Mouse (Mus musculus) v-Abl transformed pro-B cells (cell line): Measurements from ENCODE around the gene Wdfy2.

ENCODE experiments used
- in situ Hi-C, 2 experiments: fragments of 400-800 bp; cut with MboI; formaldehyde crosslinking; loops; one replicate each; pipeline ENCODE4 v1.15.1; 2025; ENCODE audit not compliant: unreplicated experiment in 2 of 2

The Wdfy2 gene

DNA sequence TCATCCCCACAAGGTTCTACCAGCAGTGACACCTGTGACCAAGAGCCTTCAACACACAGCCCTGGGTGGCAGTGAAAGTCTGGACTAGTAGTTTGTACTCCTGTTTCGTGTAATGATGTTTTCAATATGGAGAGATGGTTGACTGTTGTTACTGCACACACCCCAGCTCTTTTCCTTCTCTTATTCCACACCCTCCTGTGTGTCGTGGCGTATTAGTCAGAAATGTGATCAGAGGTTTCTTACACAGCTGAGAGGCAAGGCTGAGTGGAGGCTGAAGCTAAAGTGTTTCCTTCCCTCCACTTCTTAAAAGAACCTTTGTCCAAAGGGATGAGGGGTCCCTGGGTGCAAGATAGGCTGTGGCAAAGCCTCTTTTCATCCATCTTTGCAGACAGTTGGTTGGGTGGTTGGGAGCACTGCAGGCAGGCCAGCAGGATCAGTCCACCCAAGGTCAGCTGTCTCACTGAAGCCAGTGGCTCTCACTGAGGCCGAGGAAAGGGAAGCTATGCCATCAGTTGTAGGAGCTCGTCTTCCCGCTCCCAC lies 77.7 kb downstream of the Wdfy2 start:
- in situ Hi-C loops: no loop called here

DNA sequence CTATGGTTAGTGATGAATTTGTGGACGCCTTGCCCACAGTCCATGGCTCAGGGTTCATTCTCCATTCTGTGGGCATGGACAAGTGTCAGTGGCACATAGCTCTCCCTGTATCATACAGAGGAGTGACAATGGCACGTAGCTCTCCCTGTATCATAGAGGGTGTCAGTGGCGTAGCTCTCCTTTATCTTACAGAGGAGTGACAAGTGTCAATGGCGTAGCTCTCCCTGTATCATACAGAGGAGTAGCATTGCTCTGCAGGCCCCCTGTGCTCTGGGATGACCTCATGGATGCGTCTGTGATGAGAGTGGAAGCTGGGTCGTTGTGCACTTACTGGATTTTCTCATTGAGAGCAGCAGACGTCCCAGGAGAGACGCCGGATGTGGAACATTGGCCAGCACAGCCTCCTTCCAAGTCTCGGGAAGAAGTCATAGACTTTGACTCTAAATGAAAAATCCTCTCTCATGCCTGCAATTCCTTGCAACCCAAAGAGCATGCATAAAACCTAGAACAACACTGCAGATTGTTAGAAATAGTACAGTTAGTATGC lies 79.1 kb downstream of the Wdfy2 start:
- in situ Hi-C loops: no loop called here

DNA sequence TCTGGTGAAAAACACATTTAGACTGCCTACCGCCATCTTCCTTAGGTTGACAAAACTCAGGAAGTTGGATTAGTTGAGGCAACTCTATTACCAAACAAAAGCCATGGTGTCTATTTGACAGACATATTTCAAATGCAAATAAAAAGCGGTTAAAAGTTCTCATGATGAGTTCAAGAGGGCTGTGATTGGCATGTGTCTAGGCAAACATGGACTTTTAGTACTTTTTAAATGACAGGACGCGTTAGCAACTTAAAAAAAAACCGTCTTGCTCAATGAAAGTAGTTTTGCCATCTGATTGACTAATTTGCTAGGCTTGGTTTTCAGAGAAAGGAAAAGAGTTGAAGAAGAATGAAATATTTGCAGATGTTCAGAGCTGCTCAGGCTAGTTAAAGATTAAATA lies 83.9 kb downstream of the Wdfy2 start:
- in situ Hi-C loops: no loop called here

DNA sequence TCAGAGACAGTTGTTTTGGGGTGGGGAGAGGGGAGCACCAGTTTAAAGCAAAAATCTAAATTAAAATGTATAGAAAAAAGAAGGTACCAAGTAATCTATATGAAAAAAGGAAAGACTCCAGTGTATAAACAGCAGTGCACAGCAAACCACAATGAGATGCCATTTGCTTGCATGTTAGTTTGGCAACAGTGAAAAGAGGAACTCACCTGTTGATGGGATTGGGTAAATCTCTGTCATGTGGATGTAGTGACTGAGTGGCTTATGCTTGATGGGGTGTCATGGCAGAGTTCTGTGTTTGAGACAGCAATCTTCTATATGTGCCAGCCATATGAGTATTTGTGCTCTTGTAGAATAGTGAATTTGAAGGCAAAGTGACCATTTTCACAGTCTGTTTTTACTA lies 85.2 kb downstream of the Wdfy2 start:
- in situ Hi-C loops: no loop called here

DNA sequence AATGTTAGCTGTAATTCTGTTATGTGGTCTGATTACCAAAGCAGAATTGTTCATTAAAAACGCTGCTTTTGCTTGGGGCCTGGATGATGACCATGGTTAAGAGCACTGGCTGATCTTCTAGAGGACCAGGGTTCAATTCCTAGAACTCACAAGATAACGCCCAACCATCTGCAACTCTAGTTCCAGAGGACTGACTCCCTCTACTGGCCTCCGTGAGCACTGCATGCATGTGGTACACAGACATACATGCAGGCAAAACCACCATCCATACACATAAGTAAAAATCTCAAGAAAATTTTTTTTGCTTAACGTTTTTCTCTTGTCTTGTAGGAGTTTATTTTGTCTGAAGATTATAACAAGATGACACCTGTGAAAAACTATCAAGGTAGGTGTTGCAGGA lies 87.3 kb downstream of the Wdfy2 start:
- in situ Hi-C loops: no loop called here

DNA sequence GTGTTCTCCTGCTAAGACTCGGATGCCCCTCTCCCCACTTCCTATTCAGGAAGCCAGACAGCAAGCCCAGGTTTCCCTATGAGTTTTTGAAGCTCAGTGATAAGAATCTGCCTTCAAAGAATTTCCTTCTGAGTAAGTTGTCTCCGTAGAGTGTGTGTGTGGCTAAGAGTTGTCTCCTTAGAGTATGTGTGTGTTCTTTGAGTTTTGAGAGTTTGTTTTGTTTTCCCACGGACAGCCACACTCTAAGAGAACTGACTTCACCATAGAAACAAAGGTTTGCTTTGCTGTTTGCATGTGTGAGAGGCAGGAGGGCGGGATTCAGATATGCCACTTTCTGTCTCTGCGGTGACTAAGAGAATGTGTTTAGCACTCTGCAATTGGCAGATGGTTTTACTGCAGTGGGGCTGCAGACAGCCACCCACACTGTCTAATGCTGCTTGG lies 90.6 kb downstream of the Wdfy2 start:
- in situ Hi-C loops: no loop called here

DNA sequence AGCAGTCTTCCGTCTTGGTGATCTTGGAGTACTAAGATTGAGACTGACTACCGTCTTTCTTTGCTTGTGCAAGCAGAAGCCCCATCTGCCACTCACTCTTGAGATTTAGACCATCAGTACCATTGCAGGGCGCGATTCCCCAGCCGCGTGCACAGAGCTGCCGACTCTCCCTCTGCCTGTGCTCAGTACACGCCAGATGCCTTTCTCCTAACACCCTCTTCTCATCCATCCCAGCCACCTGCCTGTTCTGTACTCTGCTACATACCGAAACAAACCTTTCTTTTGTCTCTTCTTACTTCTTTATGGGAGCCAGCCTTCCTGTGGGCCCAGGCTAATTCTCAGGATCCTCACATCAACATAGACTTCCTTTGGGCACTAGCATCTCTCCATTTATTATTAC lies 97.9 kb downstream of the Wdfy2 start:
- in situ Hi-C loops: loop anchor here in 1 of 2 experiments (5.0 kb wide), 1 partner anchor 443 kb away; no protein-coding TSS in a partner anchor

DNA sequence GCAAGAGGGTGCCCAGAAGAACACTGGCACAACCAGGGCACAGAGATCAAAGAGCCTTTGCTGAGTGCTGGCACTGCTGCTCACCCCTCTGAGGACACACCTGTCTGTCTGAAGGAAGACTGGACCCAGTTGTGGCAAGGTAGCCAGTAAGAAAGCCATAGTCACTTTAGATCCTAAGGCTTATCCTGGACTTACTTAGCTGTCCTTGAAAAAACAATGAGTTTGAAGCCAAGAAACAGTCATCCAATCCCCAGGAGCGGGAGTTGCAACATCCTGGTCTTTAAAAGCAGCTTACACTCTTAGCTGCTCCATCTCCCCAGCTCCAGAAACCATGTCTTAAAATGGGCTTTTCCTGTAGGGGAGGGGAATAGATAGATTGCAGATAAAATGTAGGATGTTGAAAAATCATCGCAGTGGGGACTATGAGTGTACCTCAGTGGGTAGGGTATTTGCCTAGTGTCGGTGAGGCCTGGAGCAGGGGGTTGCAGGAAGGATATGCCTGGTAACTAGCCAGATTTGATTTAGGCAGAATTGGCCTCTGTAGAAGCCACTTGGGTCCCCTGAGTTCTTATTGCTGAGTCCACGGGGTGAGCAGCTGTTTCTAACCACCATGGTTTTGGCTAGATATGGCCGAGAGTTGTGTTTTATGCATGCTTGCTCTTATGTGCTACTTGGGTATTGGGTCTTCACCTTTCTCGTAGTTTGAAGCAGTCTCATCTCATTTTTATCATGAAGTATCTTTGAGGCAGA lies 99.3 kb downstream of the Wdfy2 start:
- in situ Hi-C loops: loop anchor here in 1 of 2 experiments (5.0 kb wide), 1 partner anchor 445 kb away; no protein-coding TSS in a partner anchor

DNA sequence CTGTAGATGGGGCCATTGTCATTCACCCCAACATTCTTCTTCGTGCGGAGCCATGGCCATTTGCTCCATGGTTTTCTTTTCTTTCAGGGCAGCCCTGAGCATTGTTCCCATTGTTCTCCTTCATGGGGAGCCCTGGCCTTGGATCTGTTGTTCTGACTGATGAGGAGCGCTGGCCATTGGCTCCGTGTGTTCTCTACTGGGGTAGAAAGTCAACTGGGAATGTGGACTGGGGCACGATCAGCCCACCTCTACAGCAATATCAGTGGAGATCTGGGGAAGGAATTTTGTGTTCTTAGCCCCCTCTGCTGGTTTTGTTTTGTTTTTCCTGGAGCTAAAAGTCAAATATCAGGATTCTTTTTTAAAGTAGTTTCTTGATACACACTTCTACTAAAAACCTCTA lies 100.2 kb downstream of the Wdfy2 start:
- in situ Hi-C loops: loop anchor here in 1 of 2 experiments (5.0 kb wide), 1 partner anchor 445 kb away; no protein-coding TSS in a partner anchor

DNA sequence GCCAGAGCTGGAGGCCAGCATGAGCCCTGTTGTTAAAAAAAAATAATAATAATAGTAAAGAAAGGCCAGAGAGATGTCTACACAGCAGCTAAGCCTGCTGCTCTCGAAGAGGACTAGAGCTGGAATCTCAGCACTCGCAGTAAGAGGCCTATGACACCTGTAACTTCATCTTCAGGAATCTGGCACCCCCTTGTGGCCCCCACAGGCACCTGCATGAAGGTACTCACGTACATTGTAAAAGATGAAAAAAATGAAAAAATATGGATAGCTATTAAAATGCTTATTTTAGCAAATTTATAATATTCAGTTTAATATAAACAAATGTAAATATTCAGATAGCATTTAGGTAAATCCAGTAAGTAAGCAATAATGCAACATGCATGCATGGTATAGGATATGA lies 102.0 kb downstream of the Wdfy2 start:
- in situ Hi-C loops: loop anchor here in 1 of 2 experiments (5.0 kb wide), 1 partner anchor 447 kb away; no protein-coding TSS in a partner anchor

DNA sequence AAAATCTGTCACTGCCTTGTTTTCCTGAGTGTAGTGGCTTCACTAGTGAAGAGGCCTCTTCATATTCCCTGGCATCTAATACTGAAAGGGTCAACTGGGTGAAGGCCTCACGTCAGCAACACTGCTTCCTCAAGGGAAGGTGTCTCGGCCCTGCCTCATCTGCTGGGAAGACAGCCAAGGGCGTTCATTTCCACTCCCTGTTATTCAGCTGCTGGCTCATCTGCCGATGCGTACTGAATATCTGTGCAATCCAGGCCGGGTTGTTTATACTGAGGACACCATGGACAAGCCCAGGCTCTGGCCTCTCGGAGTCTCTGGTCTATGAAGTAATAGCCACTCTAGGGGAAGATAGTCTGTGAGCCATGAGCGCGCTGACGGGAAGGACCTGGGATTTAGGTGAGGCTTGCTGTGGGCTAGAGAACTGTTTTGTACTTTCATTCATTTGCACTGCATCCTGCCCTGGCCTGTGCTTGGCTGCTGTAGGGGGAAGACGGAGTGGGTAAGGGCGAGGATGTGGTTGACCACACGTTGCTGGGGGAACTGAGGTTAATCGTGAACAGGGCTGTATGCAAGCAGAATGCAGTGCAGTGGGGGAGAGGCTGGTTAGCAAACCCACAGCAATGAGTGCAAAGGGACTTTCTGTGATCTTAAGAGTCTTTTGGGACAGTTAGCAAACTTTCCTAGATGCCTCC lies 103.1 kb downstream of the Wdfy2 start:
- in situ Hi-C loops: no loop called here

DNA sequence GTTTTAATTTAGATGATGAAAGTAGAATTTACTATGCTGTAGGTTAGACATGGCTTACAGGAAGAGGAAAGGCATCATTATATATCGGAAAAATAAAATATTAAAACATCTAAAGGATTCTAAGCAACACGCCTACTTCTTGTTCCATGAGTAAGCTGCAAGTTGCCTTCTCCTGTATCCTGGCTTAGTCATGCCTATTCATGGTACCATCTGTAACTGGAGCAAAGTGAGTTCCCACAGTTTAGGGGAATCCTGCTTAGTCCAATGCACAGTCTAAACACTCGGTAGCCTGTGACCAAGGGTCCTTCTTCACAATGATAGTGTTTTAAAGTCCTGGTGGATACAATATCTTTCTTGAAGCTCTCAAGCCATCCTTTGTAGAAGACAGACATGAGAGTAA lies 109.3 kb downstream of the Wdfy2 start:
- in situ Hi-C loops: no loop called here

DNA sequence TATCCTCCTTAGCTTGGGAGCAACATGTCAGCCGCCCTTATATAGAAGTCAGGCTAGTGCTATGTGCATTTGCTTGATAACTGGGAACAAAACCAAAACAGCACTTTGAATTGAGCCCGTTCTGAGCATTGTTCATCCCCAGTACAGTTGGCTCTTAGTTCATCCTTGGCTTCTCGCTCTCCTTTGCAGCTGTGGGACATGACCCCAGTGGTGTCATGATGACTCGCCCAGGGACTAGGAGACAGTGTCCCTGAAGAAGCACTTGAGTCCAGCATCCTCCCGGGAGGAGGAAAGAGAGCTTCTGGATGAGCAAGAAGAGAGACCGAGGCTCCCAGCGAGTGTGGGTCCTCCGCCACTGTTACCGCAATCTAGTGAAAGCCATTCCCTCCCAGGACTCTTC lies 118.6 kb downstream of the Wdfy2 start:
- in situ Hi-C loops: loop anchor here in 1 of 2 experiments (25.0 kb wide), 2 partner anchors 894 to 1619 kb away; no protein-coding TSS in a partner anchor

DNA sequence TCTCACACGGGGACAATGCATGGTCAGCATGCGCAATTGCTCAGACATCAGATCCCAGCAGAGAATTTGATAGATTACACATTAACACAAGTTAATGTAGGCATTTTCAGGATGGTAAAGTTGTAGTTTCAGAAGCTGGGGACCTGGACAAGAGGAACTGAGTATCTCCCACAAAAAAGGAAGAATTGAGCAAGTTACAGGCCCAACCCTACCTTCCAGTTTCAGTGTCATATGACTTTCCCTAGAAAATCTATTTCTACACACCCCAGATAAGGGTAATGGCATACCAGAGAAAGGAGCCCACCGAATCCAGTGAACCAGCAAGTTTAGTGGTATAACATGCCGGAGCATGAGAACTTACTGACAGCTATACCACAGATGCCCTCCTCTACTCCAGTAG lies 126.2 kb downstream of the Wdfy2 start:
- in situ Hi-C loops: loop anchor here in 1 of 2 experiments (25.0 kb wide), 2 partner anchors 901 to 1626 kb away; no protein-coding TSS in a partner anchor

DNA sequence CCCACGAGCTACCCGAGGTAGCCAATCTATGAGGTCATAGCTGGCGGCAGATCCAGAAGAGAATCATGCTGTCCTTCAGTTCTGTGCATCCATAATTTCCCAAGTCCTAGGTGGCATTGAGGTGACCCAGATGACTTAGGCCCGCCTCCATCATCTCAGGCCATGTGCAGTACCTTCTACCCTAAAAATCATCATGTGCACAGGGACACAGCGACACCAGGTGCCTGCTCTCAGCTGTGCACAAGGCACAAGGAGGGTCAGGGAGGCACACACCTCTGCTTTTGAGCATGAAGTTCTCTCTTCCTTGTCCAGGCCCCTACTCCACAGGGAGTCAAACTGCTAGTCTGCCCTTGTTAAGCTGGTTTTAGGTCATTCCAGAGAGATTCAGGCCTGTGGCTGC lies 127.9 kb downstream of the Wdfy2 start:
- in situ Hi-C loops: loop anchor here in 1 of 2 experiments (25.0 kb wide), 2 partner anchors 903 to 1628 kb away; no protein-coding TSS in a partner anchor

DNA sequence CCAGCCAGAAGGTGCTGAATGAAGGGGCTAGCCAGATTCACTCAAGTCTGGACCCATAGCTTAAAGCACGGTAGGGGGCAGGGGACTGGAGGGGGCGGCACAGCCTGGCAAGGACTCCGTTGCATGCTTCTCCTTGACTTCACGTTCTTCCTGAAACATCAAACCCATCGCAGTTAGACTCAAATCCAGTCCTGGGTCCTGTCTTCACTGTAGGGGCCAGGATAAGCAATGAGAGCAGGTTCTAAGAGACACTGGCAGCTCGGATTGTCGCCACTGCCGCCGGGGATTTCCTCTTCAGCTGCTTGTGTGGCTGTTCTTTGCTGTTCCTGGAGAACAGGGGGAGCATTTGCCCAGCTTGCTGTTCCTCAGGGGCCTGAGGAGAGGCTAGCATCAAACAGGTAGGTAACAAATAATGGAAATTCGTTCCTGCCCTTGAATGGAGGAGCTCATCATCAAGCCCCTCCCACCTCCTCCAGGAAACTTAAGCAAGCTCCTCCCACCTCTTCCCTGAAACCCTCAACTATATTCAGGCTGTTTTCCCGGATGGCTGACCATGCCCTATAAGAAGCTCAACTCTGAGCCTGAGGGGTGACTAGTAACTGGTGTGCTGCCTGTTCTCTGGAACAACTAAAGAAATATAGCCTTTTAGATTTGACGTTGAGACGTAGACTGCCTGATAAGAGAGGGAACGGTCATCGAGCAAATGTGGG lies 128.5 kb downstream of the Wdfy2 start:
- in situ Hi-C loops: loop anchor here in 1 of 2 experiments (25.0 kb wide), 2 partner anchors 904 to 1629 kb away; no protein-coding TSS in a partner anchor

DNA sequence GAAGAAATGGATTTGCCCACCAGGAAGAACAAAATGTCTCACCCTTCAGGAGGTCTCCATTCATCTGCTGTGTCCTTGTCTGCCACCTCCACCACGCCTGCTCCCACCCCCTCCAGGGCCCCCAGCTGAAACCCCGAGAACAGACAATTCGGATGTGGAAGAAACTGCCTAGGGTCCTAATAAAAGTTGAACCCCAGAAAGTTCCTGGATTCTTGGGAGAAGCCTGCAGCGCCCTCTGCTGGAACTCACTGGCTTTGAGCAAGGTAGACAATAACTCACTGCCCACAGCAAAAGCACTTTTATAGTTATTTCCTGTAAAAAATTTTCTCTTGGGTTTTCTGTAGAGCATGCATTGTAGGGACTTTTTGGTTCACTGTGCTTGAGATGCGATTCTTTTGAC lies 137.6 kb downstream of the Wdfy2 start:
- in situ Hi-C loops: loop anchor here in 1 of 2 experiments (10.0 kb wide), 1 partner anchor 490 kb away; no protein-coding TSS in a partner anchor

DNA sequence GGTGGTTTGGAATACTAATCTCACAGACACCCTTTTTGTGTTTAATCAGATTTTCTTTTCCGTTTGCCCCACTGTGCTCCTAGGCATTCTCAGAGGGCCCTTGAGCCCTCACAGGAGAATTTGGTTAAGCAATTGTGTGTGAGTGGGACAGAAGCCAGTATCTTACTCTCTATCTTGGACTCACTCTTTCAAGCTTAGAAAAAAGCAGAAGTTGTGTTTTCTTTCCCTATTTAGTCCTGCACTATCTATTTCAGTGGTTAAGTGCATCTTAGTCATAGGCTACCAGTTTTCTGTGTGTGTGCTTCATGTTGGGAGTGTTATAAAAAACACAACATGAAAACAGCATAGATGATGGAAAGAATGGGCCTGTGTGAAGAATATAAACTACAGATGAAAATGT lies 142.3 kb downstream of the Wdfy2 start:
- in situ Hi-C loops: loop anchor here (5.0 to 10.0 kb wide), 2 partner anchors 488 to 495 kb away; no protein-coding TSS in a partner anchor

DNA sequence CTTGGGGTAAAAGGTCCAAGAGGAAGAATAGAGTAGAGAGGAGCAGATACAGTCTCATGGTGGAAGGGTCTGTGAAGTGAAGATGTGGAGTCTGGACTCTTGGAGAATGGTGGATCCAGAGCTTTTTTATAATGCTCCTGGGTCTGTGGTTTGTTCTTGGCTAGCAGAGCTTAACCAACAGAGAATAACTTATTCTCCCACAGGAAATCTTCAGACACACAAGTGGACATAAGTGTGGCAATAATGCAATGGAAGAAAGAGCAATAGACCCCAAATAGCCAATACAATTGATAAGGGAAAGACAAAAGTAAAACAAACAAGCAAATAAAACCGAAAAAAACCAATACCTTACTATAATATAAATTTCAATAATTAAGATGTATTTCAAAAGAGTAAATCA lies 146.9 kb downstream of the Wdfy2 start, which contains the start of gene Defb48:
TSS of gene Defb48 (minus strand) at position 101 of the 400 bp plus-strand sequence.
- in situ Hi-C loops: loop anchor here in 1 of 2 experiments (5.0 kb wide), 1 partner anchor 492 kb away; no protein-coding TSS in a partner anchor

DNA sequence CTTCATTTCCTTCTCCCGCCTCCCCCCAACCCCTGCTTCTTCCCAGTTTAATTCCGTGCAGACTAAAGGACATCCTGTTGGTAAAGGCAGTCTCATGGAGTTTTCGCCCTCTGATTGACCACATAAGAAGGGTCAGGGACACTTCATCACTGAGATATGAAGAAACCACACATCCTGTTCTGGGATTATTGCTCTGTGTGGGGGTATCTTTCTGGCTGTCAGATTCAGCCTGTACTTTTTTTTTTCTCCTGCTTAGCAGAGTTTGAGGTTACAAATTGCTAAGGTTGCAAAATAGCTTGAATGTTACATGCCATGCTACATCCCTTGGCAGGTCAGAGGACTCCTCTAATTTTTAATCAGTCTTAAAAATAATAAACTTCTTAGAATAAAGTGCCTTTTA lies 153.8 kb downstream of the Wdfy2 start:
- in situ Hi-C loops: no loop called here
